Mouse (Mus musculus): Measurements from ENCODE around the gene Tk1.
"Not testable (repeated sequence)": the region's sequence is repeated elsewhere in the genome, so short reads cannot be mapped to it uniquely, and the experiment has no call there.

Gene Tk1

GRCm38 (mm10) chr11:117847593-117848215, 21.8 kb upstream of the Tk1 start:
- no peak for DNase-seq (ENCODE audit: low spot score)

GRCm38 (mm10) chr11:117846640-117847039, 20.7 kb upstream of the Tk1 start:
- no peak for DNase-seq (ENCODE audit: low spot score)

- no peak for DNase-seq (ENCODE audit: low spot score)
Observed at GRCm38 (mm10) chr11:117845651-117846050, 19.8 kb upstream of the Tk1 start.

- DNase-seq (ENCODE audit: low spot score) = peak; percentile 82
Observed at GRCm38 (mm10) chr11:117844997-117845396, 19.1 kb upstream of the Tk1 start.

- DNase-seq (ENCODE audit: low spot score) = no peak
Observed at GRCm38 (mm10) chr11:117843434-117843833, 17.5 kb upstream of the Tk1 start.

GRCm38 (mm10) chr11:117840910-117841309, 15.0 kb upstream of the Tk1 start:
- DNase-seq (ENCODE audit: low spot score) = no peak

GRCm38 (mm10) chr11:117839021-117839420, 13.1 kb upstream of the Tk1 start:
- no peak for DNase-seq (ENCODE audit: low spot score)

- no peak for DNase-seq (ENCODE audit: low spot score)
Observed at GRCm38 (mm10) chr11:117838572-117838971, 12.7 kb upstream of the Tk1 start.

GRCm38 (mm10) chr11:117836306-117836705, 10.4 kb upstream of the Tk1 start:
- DNase-seq (ENCODE audit: low spot score) = no peak

- peak; percentile 76 for DNase-seq (ENCODE audit: low spot score)
Observed at GRCm38 (mm10) chr11:117834086-117834485, 8.2 kb upstream of the Tk1 start.

GRCm38 (mm10) chr11:117833509-117833908, 7.6 kb upstream of the Tk1 start:
- not testable (repeated sequence) for DNase-seq (ENCODE audit: low spot score)

- peak; percentile 90 for DNase-seq (ENCODE audit: low spot score)
Observed at GRCm38 (mm10) chr11:117832086-117832969, 6.4 kb upstream of the Tk1 start.

- DNase-seq (ENCODE audit: low spot score) = peak; percentile 68
Observed at GRCm38 (mm10) chr11:117830401-117830800, 4.5 kb upstream of the Tk1 start.

- peak; percentile 72 for DNase-seq (ENCODE audit: low spot score)
Observed at GRCm38 (mm10) chr11:117829671-117830215, 3.9 kb upstream of the Tk1 start.

GRCm38 (mm10) chr11:117828888-117829604, 3.2 kb upstream of the Tk1 start:
- DNase-seq (ENCODE audit: low spot score) = peak; percentile 68

GRCm38 (mm10) chr11:117828149-117828887, 2.4 kb upstream of the Tk1 start:
- DNase-seq (ENCODE audit: low spot score) = no peak

- no peak for DNase-seq (ENCODE audit: low spot score)
Observed at GRCm38 (mm10) chr11:117827386-117827785, 1.5 kb upstream of the Tk1 start.

- no peak for DNase-seq (ENCODE audit: low spot score)
Observed at GRCm38 (mm10) chr11:117826916-117827315, 1.0 kb upstream of the Tk1 start.

GRCm38 (mm10) chr11:117826164-117826563, 272 bp upstream of the Tk1 start:
- DNase-seq (ENCODE audit: low spot score) = peak; percentile 49

GRCm38 (mm10) chr11:117824060-117824969, 1.6 kb downstream of the Tk1 start:
- DNase-seq (ENCODE audit: low spot score) = peak; percentile 81

- no peak for DNase-seq (ENCODE audit: low spot score)
Observed at GRCm38 (mm10) chr11:117823411-117823810, 2.5 kb downstream of the Tk1 start.
